Mouse (Mus musculus) adrenal gland, postnatal 4 days (tissue): Measurements from ENCODE around the gene Nipal1. TPM values are rescaled to one million over a fixed set of nuclear protein-coding genes. Genes with fewer than 3 reads are reported as not detected.

Source experiments
- total RNA-seq, 2 experiments: library from RNA; stranded (reverse); gene quantifications; 2 replicates each; pipeline ENCODE4 v1.2.3; 2021

Nipal1 gene
- total RNA-seq, 2 experiments from 2014 or later = 3.9 to 6.7 TPM

Other genes starting within 250 kb of the Nipal1 start
- 1 to 10 TPM in 1 of 2 experiments, under 1 TPM in 1; 0.71 to 1.3 TPM for gene Corin, start 143.3 kb upstream of the Nipal1 start, total RNA-seq
- gene Nfxl1, start 88.1 kb upstream of the Nipal1 start, total RNA-seq = 10 to 100 TPM; 19.4 to 23.2 TPM
- gene Zar1, start 66.5 kb upstream of the Nipal1 start, total RNA-seq = under 1 TPM in 1 of 2 experiments, not detected in 1; 0.36 TPM
- gene Gm5868, start 60.2 kb upstream of the Nipal1 start, total RNA-seq = 1 to 10 TPM; 3.3 to 4.5 TPM
- not detected for gene Cnga1, start 3.5 kb upstream of the Nipal1 start, total RNA-seq
- gene Txk, start 105.0 kb downstream of the Nipal1 start, total RNA-seq = under 1 TPM; 0.25 TPM
- gene Tec, start 220.7 kb downstream of the Nipal1 start, total RNA-seq = 1 to 10 TPM; 3.2 to 5.0 TPM